Mouse (Mus musculus): ENCODE data around the gene Picalm. TPM values are rescaled to one million over a fixed set of nuclear protein-coding genes. Genes with fewer than 3 reads are reported as not detected.

Picalm gene
- polyA plus RNA-seq, 1 experiment, result 47.2 TPM

DNA sequence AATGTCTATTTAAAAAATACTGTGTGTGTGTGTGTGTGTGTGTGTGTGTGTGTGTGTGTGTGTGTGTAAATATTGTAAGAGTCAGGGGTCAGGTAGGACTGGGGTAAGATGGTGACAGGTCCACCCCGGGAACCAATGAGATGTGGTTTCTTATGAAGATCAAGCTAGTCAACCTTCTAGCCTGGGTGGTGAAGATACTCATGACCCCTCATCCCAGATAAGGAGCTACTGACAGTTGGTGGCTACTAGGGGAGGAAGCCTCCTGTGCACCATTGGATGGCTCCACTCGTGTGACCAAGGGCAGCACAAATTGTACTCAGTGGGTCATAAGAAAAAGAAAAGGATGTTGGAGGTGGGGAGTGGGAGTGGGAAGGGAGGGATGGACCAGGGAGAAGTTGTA, 129.9 kb downstream of the Picalm start:
- no peaks in the 10 kb centered on the region for H3K36me3 ChIP-seq (ENCODE audit: control insufficient read depth, insufficient read depth)
- H3K79me3 ChIP-seq (ENCODE audit: low read depth), result no peaks in the 10 kb centered on the region
- no peak overlapping the region for H3K4me3 ChIP-seq (ENCODE audit: insufficient read depth, poor library complexity, severe bottlenecking)
- no peaks in the 10 kb centered on the region for H3K27me3 ChIP-seq (ENCODE audit: control insufficient read depth, insufficient read depth, insufficient read length)
- H3K79me2 ChIP-seq (ENCODE audit: control insufficient read depth, insufficient read depth), result no peaks in the 10 kb centered on the region
- TF ChIP-seq MAX (IDR thresholded peaks at IDR 0.05) (no peak), USF1 (IDR thresholded peaks at IDR 0.05; ENCODE audit: low read depth) (no peak), CEBPB (IDR thresholded peaks at IDR 0.05; ENCODE audit: low read depth) (no peak), CTCF (IDR thresholded peaks at IDR 0.05; ENCODE audit: control insufficient read depth, insufficient read depth, insufficient read length) (no peak), MYOG (IDR thresholded peaks at IDR 0.05; ENCODE audit: control insufficient read depth, extremely low read depth, insufficient read length) (no peak), MYOD1 (IDR thresholded peaks at IDR 0.05; ENCODE audit: control insufficient read depth, insufficient read length, low read depth) (no peak), FOSL1 (IDR thresholded peaks at IDR 0.05; ENCODE audit: insufficient read depth, low read length, poor library complexity, severe bottlenecking) (no peak)
- H3ac ChIP-seq (ENCODE audit: control insufficient read depth, insufficient read length, low read depth), result no peak overlapping the region

DNA sequence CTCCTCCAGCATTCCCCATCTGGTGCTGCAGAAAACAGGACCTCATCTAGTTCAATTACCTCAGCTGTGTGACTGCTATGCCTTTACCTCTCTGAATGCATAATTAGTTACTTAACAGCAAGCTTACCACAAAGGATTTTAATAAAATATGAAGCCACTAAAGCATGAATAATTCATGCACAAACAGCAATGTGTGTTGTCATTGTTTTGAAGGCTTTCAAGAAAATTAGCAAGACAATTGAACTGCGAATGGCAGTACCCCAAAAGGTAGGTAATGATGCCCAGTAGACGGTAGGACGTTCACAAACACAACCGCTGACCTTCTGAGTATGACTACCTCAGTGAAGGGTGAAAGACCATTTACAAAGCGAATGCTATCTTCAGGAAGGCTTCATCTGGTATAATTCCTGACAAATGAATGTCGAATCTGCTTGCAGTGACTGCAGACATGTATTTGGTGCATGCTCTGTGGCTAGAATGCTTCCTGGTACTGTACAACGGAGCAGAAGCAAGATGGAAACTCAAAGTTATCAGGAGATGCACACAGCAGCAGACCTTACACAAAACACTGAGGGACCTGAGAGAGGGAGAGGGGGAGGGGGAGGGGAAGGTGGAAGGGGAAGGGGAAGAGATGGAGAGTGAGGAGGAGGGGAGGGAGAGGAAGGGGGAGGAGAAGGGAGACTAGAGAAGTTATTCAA, 132.0 kb downstream of the Picalm start:
- Histone ChIP-seq H3ac (ENCODE audit: control insufficient read depth, insufficient read length, low read depth) (no peak overlapping the region), H3K4me3 (ENCODE audit: insufficient read depth, poor library complexity, severe bottlenecking) (no peak overlapping the region), H3K79me3 (ENCODE audit: low read depth) (no peaks in the 10 kb centered on the region), H3K79me2 (ENCODE audit: control insufficient read depth, insufficient read depth) (no peaks in the 10 kb centered on the region), H3K27me3 (ENCODE audit: control insufficient read depth, insufficient read depth, insufficient read length) (no peaks in the 10 kb centered on the region), H3K36me3 (ENCODE audit: control insufficient read depth, insufficient read depth) (no peaks in the 10 kb centered on the region)
- TF ChIP-seq USF1 (IDR thresholded peaks at IDR 0.05; ENCODE audit: low read depth), result no peak
- TF ChIP-seq CTCF (IDR thresholded peaks at IDR 0.05; ENCODE audit: control insufficient read depth, insufficient read depth, insufficient read length), result no peak
- TF ChIP-seq MYOG (IDR thresholded peaks at IDR 0.05; ENCODE audit: control insufficient read depth, extremely low read depth, insufficient read length), result no peak
- no peak for TF ChIP-seq FOSL1 (IDR thresholded peaks at IDR 0.05; ENCODE audit: insufficient read depth, low read length, poor library complexity, severe bottlenecking)
- no peak for TF ChIP-seq CEBPB (IDR thresholded peaks at IDR 0.05; ENCODE audit: low read depth)
- TF ChIP-seq MYOD1 (IDR thresholded peaks at IDR 0.05; ENCODE audit: control insufficient read depth, insufficient read length, low read depth), result no peak
- no peak for TF ChIP-seq MAX (IDR thresholded peaks at IDR 0.05)

Other genes with a start within 250 kb of the Picalm start
- 0.11 TPM for gene Ccdc81, start 226.6 kb upstream of the Picalm start, polyA plus RNA-seq (2012; fragmentation: generic; extraction: Trizol)
- gene Hikeshi, start 189.0 kb upstream of the Picalm start, polyA plus RNA-seq (2012; fragmentation: generic; extraction: Trizol), result 51.0 TPM
- gene Eed, start 149.2 kb upstream of the Picalm start, polyA plus RNA-seq (2012; fragmentation: generic; extraction: Trizol), result 34.0 TPM
- gene Ccdc83, start 135.6 kb downstream of the Picalm start, polyA plus RNA-seq (2012; fragmentation: generic; extraction: Trizol), result not detected
- gene Sytl2, start 172.0 kb downstream of the Picalm start, polyA plus RNA-seq (2012; fragmentation: generic; extraction: Trizol), result 21.9 TPM

All from C2C12 (cell line).